Mouse (Mus musculus) hindbrain, embryonic 14.5 days (tissue): ENCODE data around the gene Eif4e3. TPM values are rescaled to one million over a fixed set of nuclear protein-coding genes. Genes with fewer than 3 reads are reported as not detected.

Source experiments
- ATAC-seq: fragments of 200-750 bp; cut with Nextera tagmentation; 2 replicates; pipeline ENCODE4 v1.8.0; 2017; ENCODE audit warnings: moderate number of reproducible peaks, mild to moderate bottlenecking, moderate TSS enrichment, moderate library complexity; ENCODE audit not compliant: low FRiP score
- DNase-seq: peaks from one replicate; pipeline ENCODE4 v3.0.0-alpha.2; 2015; ENCODE audit warnings: low spot score
- H3K27ac ChIP-seq: fragments of 300-500 bp; sonication (generic); 2 replicates; pipeline ENCODE4 v1.5.1; 2014; ENCODE audit warnings: mild to moderate bottlenecking, moderate library complexity
- H3K27me3 ChIP-seq: fragments of 300-500 bp; sonication (generic); 2 replicates; pipeline ENCODE4 v1.6.1; 2014; ENCODE audit warnings: mild to moderate bottlenecking, low read length, mixed read lengths; ENCODE audit not compliant: control insufficient read depth, insufficient read depth
- H3K36me3 ChIP-seq: fragments of 300-500 bp; sonication (generic); replicated peaks from 2 replicates; pipeline ENCODE4 v1.6.1; 2014; ENCODE audit not compliant: control insufficient read depth, insufficient read depth
- H3K4me1 ChIP-seq: fragments of 300-500 bp; sonication (generic); replicated peaks from 2 replicates; pipeline ENCODE4 v1.6.1; 2014; ENCODE audit warnings: antibody characterized with exemption, low read length, mixed read lengths; ENCODE audit not compliant: control insufficient read depth, insufficient read depth
- H3K4me2 ChIP-seq: fragments of 300-500 bp; sonication (generic); replicated peaks from 2 replicates; pipeline ENCODE4 v1.6.1; 2014; ENCODE audit warnings: mild to moderate bottlenecking, moderate library complexity
- H3K4me3 ChIP-seq: fragments of 300-500 bp; sonication (generic); replicated peaks from 2 replicates; pipeline ENCODE4 v1.5.1; 2014; ENCODE audit warnings: mild to moderate bottlenecking, low read length
- H3K9ac ChIP-seq: fragments of 300-500 bp; sonication (generic); 2 replicates; pipeline ENCODE4 v1.6.1; 2014
- H3K9me3 ChIP-seq: fragments of 300-500 bp; sonication (generic); 2 replicates; pipeline ENCODE4 v1.6.1; 2016; ENCODE audit warnings: low read length; ENCODE audit not compliant: control insufficient read depth
- WGBS: fragments of 180-500 bp; shearing (Covaris S2); extraction: QIAGEN DNeasy Blood & Tissue Kit; methylation state at CpG from one replicate; pipeline ENCODE4 v1.1.7; 2014; 5-methylcytosine and 5-hydroxymethylcytosine counted together
- polyA plus RNA-seq: library from polyadenylated mRNA; unstranded; fragments of >200 nt; fragmentation: Nextera tagmentation; extraction: Ambion mirVana; gene quantifications from 2 replicates; pipeline ENCODE4 v1.2.1, GENCODE M21; 2014

The Eif4e3 gene
- polyA plus RNA-seq, 1 experiment from 2014 or later: 6.0 TPM

DNA sequence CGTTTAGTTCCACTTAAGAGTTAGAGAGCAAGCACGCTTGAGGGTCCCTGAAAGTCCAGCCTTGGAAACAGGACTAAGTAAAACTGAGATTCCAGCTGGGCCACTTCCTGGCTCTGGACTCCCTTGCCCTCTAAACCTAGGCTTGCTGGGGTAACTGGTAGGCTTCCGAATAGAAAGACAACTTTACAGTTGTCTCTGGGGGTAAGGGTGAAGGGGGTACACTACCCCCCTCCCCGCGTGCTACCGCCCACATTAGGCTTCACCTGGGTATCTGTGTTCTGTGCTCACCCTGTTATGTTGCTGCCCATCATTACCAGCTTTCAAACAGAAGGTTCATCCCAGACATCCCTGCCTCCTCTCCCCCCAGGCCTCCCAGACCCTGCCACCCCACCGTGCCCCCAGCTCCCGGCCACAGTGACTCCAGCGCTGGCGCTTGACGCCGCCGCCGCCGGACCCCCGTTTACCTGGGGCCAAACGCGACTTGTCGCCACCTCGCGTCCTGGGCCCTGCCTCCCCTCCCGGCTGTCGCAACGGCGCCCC is 25.2 kb upstream of the Eif4e3 start:
- peak overlapping the region; percentile 92 for H3K27ac ChIP-seq
- H3K36me3 ChIP-seq: no peaks in the 10 kb centered on the region
- ATAC-seq: peak; percentile 49
- no peaks in the 10 kb centered on the region for H3K9me3 ChIP-seq
- WGBS: 7% methylated on average over 25 of the region's 25 CpGs
- H3K4me1 ChIP-seq: peaks cover 20% of the 10 kb centered on the region
- peaks cover 40% of the 10 kb centered on the region for H3K27me3 ChIP-seq
- no peak for DNase-seq
- H3K4me2 ChIP-seq: peak overlapping the region; percentile 92
- peak overlapping the region; percentile 78 for H3K4me3 ChIP-seq
- peak overlapping the region; percentile 94 for H3K9ac ChIP-seq

DNA sequence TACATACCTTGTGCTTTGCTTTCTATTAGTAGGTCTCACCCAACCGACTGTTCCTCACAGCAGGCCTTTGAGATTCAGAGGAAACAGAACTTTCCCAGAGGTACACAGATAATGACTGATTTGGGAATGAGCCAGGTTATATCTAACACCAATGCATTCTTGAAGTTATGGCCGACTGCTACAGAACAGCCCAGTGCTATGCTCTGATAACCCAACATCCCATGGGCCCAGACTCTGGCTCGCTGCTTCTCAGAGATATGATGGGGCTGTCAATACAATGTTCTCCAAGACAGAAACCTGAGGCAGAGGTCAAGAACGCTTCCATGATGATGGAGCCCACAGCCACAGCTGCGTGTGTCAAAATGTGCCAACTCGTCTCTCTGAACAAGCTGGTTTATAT is 21.9 kb upstream of the Eif4e3 start:
- Histone ChIP-seq H3K4me1 (peaks cover 3% of the 10 kb centered on the region; the same call in 1 of the 2 replicates), H3K27me3 (peaks cover 22% of the 10 kb centered on the region), H3K4me3 (no peak overlapping the region), H3K9ac (no peak overlapping the region), H3K9me3 (0 out of 2 replicates have a peak, but pooled peaks cover 6% of the 10 kb centered on the region), H3K4me2 (no peak overlapping the region), H3K27ac (no peak overlapping the region), H3K36me3 (no peaks in the 10 kb centered on the region)
- ATAC-seq: no peak
- DNase-seq: no peak
- WGBS: 83% methylated on average over 6 of the region's 6 CpGs

DNA sequence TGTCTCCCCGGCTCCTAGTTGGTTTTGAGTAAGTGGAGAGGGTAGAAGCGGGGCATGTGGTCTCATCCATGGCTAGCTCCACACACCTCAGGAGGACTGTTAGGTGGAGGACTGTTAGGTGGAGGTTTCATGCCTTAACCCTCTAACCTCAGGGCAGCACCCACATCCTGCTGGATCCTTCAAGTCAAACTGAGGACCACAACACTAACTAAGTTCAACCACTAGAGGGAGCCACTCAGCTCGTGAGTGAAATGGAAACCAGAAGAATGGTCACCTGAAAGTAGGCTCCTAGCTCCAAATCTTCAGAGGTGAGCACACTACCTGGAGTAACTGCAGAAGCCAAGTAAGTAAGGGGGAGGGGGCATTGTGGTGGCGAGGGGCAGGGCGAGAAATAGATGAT is 18.3 kb upstream of the Eif4e3 start:
- no peak overlapping the region for H3K27ac ChIP-seq
- ATAC-seq (no peak), DNase-seq (no peak)
- H3K4me2 ChIP-seq: no peak overlapping the region
- peaks cover 10% of the 10 kb centered on the region; the same call in 1 of the 2 replicates for H3K27me3 ChIP-seq
- no peaks in the 10 kb centered on the region for H3K36me3 ChIP-seq
- H3K4me1 ChIP-seq: no peaks in the 10 kb centered on the region
- no peak overlapping the region for H3K9ac ChIP-seq
- 53% methylated on average over 5 of the region's 5 CpGs for WGBS
- H3K4me3 ChIP-seq: no peak overlapping the region
- 0 out of 2 replicates have a peak, but pooled peaks cover 6% of the 10 kb centered on the region for H3K9me3 ChIP-seq

DNA sequence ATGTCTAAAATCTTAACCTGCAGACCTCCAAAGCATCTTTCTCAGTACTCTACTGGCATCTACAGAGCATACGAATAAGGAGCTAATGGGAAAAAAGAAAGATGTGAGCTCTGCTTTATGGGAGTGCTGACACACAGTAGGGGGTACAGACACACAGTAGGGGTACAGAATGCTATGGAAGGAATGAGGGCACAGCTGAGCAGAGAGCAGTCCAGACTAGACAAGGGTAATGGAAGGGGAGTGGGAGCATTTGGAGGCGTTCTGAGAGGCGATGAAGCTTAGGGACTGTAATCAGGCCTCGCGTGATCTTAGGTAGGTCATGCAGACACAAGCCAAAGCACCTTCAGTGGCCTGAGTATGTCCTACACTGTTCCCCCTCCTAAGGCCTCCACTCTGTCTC is 17.4 kb upstream of the Eif4e3 start:
- Histone ChIP-seq H3K4me1 (no peaks in the 10 kb centered on the region), H3K27me3 (0 out of 2 replicates have a peak, but pooled peaks cover 4% of the 10 kb centered on the region), H3K4me3 (no peak overlapping the region), H3K4me2 (no peak overlapping the region), H3K27ac (no peak overlapping the region), H3K9me3 (0 out of 2 replicates have a peak, but pooled peaks cover 6% of the 10 kb centered on the region), H3K36me3 (no peaks in the 10 kb centered on the region), H3K9ac (no peak overlapping the region)
- DNase-seq: no peak
- WGBS: 89% methylated on average over 5 of the region's 5 CpGs
- no peak for ATAC-seq

DNA sequence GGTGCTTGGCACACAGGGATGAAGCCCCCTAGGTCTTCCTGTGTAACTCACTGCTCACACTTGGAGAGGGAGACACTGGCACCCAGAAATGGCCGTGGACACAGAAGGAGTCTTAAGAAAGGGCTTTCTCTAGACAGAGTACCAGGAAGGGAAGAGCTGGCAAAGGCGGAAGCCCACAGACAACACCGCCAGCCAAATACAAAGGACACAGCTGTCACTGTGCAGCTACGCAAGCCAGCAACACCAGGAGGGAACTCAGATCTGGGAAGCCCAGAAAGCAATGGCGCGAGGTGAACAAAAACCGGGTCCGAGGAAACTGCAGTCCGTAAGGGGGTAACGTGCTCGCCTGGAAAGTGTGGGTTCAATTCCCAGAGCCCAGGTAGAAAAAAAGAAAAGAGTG is 11.5 kb upstream of the Eif4e3 start:
- H3K27ac ChIP-seq: peak overlapping the region; percentile 16; the same call in 1 of the 2 replicates
- ATAC-seq (0 out of 2 replicates have a peak, but pooled peaks have one; percentile 62), DNase-seq (no peak)
- no peaks in the 10 kb centered on the region for H3K36me3 ChIP-seq
- no peaks in the 10 kb centered on the region; the same call in none of the 2 replicates for H3K4me1 ChIP-seq
- H3K27me3 ChIP-seq: no peaks in the 10 kb centered on the region
- no peak overlapping the region for H3K9ac ChIP-seq
- H3K4me3 ChIP-seq: no peak overlapping the region
- WGBS: 55% methylated on average over 11 of the region's 11 CpGs
- no peaks in the 10 kb centered on the region for H3K9me3 ChIP-seq
- no peak overlapping the region for H3K4me2 ChIP-seq

DNA sequence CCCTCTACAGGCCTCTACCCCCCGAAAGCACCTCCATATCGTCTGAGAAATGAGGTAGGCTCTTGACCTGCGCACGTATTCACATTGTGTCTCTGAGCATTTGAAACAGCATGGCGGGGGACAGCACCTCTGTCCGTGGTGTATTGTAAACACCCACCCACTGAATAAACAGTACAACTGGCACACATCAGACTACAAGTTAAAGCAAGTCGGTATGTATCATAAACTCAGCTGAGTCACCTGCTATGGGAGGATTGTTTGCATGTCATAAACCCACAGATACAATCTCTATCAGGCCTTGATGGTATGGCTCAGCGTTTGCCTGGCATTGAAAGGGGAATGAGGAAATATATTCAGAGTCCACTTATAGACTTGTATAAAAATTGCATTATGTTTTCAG is 10.8 kb upstream of the Eif4e3 start:
- DNase-seq: no peak
- Histone ChIP-seq H3K9me3 (no peaks in the 10 kb centered on the region), H3K9ac (no peak overlapping the region), H3K4me1 (no peaks in the 10 kb centered on the region; the same call in none of the 2 replicates), H3K4me2 (no peak overlapping the region), H3K36me3 (no peaks in the 10 kb centered on the region), H3K27ac (no peak overlapping the region), H3K27me3 (no peaks in the 10 kb centered on the region), H3K4me3 (no peak overlapping the region)
- no peak for ATAC-seq
- 91% methylated on average over 8 of the region's 8 CpGs for WGBS

DNA sequence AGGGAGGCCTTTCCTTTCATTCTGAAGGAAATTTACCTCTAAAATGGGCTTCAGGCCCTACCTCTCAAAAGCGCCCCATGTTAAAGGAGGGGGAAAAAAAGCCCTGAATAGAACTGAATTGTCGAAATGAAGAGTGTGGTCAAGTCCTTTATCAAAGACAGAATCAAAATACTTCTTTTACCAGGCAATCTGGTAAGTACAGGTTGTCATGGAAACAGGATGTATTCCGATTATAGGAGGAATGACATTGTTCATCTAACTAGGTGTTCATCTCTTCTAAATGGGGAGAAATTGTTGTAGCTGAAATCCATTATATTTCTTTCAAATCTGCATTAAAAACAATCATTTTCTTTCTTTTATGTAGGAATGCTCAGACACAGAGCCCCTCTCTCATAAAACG is 7.9 kb upstream of the Eif4e3 start:
- Histone ChIP-seq H3K9ac (no peak overlapping the region), H3K27me3 (no peaks in the 10 kb centered on the region), H3K4me2 (no peak overlapping the region), H3K4me1 (peaks cover 12% of the 10 kb centered on the region), H3K4me3 (no peak overlapping the region), H3K9me3 (no peaks in the 10 kb centered on the region), H3K27ac (no peak overlapping the region), H3K36me3 (no peaks in the 10 kb centered on the region)
- ATAC-seq (no peak), DNase-seq (no peak)
- WGBS: 71% methylated on average over 4 of the region's 4 CpGs

DNA sequence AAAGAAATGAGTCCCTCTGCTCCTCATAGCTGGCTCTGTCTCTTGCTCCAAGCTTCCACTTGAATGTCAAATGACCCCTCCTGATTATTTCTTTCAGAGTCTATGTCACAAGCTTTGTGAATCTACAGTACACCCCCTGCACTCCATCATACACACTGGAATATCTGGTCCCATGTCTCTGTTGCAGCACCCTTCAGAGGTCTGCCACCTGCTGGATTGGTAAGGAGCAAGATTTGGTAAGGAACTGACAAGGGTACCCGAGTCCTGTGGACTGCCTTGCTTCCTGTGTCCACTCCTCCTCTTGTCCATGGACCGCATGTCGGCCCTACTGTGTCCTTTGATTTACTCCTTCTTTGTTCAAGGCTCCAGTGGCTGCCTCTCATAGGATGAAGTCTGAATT is 5.2 kb upstream of the Eif4e3 start:
- Histone ChIP-seq H3K9me3 (no peaks in the 10 kb centered on the region), H3K4me1 (peaks cover 35% of the 10 kb centered on the region), H3K36me3 (no peaks in the 10 kb centered on the region), H3K4me2 (no peak overlapping the region), H3K27ac (no peak overlapping the region), H3K27me3 (0 out of 2 replicates have a peak, but pooled peaks cover 5% of the 10 kb centered on the region), H3K4me3 (no peak overlapping the region), H3K9ac (no peak overlapping the region)
- WGBS: 68% methylated on average over 3 of the region's 3 CpGs
- no peak for DNase-seq
- no peak for ATAC-seq

DNA sequence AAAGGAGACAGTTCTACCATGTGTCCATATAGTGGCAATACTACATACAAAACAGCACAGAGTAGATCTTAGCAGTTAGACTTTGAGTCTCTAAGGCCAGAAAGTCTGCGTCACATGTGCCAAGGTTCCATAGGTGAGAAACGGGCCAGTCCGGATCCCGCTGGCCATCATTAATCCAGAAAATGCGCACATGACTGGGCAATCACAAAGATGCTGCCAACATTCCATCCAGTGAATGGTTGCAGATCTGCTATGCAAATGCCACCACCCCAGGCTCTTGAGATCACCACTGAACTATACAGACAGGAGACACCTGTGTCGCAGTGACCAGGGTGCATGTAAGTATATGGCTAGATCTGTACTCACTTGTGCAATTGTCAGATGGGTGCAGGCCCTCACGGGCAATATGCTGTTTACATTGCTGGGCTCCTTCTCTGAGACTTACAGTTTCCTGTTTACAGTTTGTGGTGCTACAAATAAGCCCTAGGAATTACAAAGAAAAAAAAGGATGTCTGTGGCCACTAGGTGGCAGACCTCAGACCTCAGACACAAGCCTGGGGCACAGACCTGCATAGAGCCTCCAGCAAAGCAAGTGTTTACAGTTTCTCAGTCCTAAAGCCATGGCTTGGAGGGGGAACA is 4.0 kb upstream of the Eif4e3 start:
- no peaks in the 10 kb centered on the region for H3K36me3 ChIP-seq
- H3K9me3 ChIP-seq: no peaks in the 10 kb centered on the region
- peak overlapping the region; percentile 60 for H3K27ac ChIP-seq
- peaks cover 5% of the 10 kb centered on the region; the same call in 1 of the 2 replicates for H3K27me3 ChIP-seq
- H3K4me2 ChIP-seq: no peak overlapping the region
- peaks cover 41% of the 10 kb centered on the region for H3K4me1 ChIP-seq
- H3K9ac ChIP-seq: no peak overlapping the region
- ATAC-seq: no peak
- no peak overlapping the region for H3K4me3 ChIP-seq
- peak; percentile 77 for DNase-seq
- WGBS: 56% methylated on average over 7 of the region's 7 CpGs
